Mouse (Mus musculus) brain, adult 2 months (tissue): ENCODE results near the gene Kcnk4.

ENCODE experiments used
- DNase-seq: peaks from one replicate; pipeline ENCODE4 v3.0.0; 2011; ENCODE audit warnings: low read depth, low spot score

Gene Kcnk4

GRCm38 (mm10) chr19:6968491-6969271, 34.4 kb upstream of the Kcnk4 start:
- DNase-seq = no peak

- DNase-seq = no peak
Observed at GRCm38 (mm10) chr19:6956461-6956860, 22.1 kb upstream of the Kcnk4 start.

GRCm38 (mm10) chr19:6955424-6955823, 21.1 kb upstream of the Kcnk4 start:
- DNase-seq = no peak

- DNase-seq = no peak
Observed at GRCm38 (mm10) chr19:6954046-6954445, 19.7 kb upstream of the Kcnk4 start.

GRCm38 (mm10) chr19:6952712-6953037, 18.4 kb upstream of the Kcnk4 start:
- no peak for DNase-seq

- DNase-seq = peak; percentile 77
Observed at GRCm38 (mm10) chr19:6951994-6952711, 17.8 kb upstream of the Kcnk4 start.

GRCm38 (mm10) chr19:6951381-6951968, 17.2 kb upstream of the Kcnk4 start:
- DNase-seq = peak; percentile 98

GRCm38 (mm10) chr19:6950613-6951153, 16.4 kb upstream of the Kcnk4 start:
- DNase-seq = peak; percentile 91

- DNase-seq = no peak
Observed at GRCm38 (mm10) chr19:6949951-6950350, 15.6 kb upstream of the Kcnk4 start.

GRCm38 (mm10) chr19:6949532-6949931, 15.2 kb upstream of the Kcnk4 start:
- no peak for DNase-seq

- DNase-seq = peak; percentile 92
Observed at GRCm38 (mm10) chr19:6948186-6948585, 13.9 kb upstream of the Kcnk4 start.

GRCm38 (mm10) chr19:6947742-6948141, 13.4 kb upstream of the Kcnk4 start:
- DNase-seq = no peak

GRCm38 (mm10) chr19:6943709-6944108, 9.4 kb upstream of the Kcnk4 start:
- no peak for DNase-seq

GRCm38 (mm10) chr19:6942764-6943163, 8.4 kb upstream of the Kcnk4 start:
- no peak for DNase-seq

- peak; percentile 97 for DNase-seq
Observed at GRCm38 (mm10) chr19:6942249-6942691, 8.0 kb upstream of the Kcnk4 start, which contains the start of gene Gpr137. Gene Gpr137, minus strand, starts transcription at chr19:6942480.

GRCm38 (mm10) chr19:6941372-6942248, 7.3 kb upstream of the Kcnk4 start, which contains the start of gene Bad:
Gene Bad, plus strand, starts transcription at chr19:6941861.
- DNase-seq = peak; percentile 96

GRCm38 (mm10) chr19:6940396-6941351, 6.4 kb upstream of the Kcnk4 start:
- no peak for DNase-seq

GRCm38 (mm10) chr19:6939106-6940002, 5.0 kb upstream of the Kcnk4 start:
- peak; percentile 41 for DNase-seq
